In the genomic region with DNA sequence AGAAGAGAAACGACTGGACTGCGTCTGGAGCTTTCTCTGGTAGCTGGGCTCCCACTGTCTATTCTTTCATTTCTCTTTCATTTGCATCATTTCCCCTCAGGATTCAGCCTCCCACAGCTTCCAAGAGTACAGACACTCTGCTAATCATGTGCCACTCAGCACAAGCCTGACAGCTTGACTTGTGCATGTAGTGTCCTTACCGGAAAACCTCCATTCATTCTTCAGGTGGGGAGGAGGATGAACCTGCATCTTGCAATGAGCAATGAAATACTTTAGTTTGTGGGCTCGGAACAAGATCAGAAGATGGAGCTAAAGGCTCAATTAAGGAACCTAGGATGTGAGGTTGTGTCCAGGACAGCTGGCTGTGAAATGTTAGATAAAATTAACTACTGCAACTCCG, we compare ENCODE assay signal across 8 mouse cellular contexts.
DNase-seq lines count a peak whose midpoint lies in the region; ATAC-seq and TF ChIP-seq lines count a peak whose summit lies in the region.

No protein-coding gene starts in this region.

- no peak for TF ChIP-seq POLR2A in thymus, adult 2 months (IDR thresholded peaks at IDR 0.05; ENCODE audit: control insufficient read depth, extremely low read depth, insufficient read depth, low read length, poor library complexity)

- ATAC-seq in megakaryocyte, adult 5-6 weeks (ENCODE audit: poor library complexity, severe bottlenecking): peak; percentile 14

- H3K36me3 ChIP-seq in thymus, adult 2 months (ENCODE audit: control insufficient read depth, insufficient read depth, low read length): no peaks in the 10 kb centered on the region
- H3K36me3 ChIP-seq in hindbrain, embryonic 10.5 days: no peaks in the 10 kb centered on the region

- peak overlapping the region; percentile 72 for H3K4me3 ChIP-seq in gastrocnemius, adult 2 months
- H3K4me3 ChIP-seq in thymus, adult 2 months (ENCODE audit: control insufficient read depth, insufficient read depth, low read length): peak overlapping the region; percentile 46
- peak overlapping the region; percentile 74 for H3K4me3 ChIP-seq in hindbrain, embryonic 10.5 days

- TF ChIP-seq CTCF in gastrocnemius, adult 2 months (IDR thresholded peaks at IDR 0.05): peak; percentile 34; the same call in 1 of the 2 replicates
- TF ChIP-seq CTCF in thymus, adult 2 months (IDR thresholded peaks at IDR 0.05; ENCODE audit: borderline replicate concordance, control insufficient read depth, extremely low read depth, insufficient read depth, low read length, poor library complexity): no peak

- no peaks in the 10 kb centered on the region; the same call in 1 of the 2 replicates for H3K27me3 ChIP-seq in thymus, adult 2 months (ENCODE audit: control insufficient read depth, insufficient read depth, low read length)
- peaks cover 4% of the 10 kb centered on the region; the same call in 1 of the 2 replicates for H3K27me3 ChIP-seq in hindbrain, embryonic 10.5 days (ENCODE audit: insufficient read depth, poor library complexity, severe bottlenecking)

- WGBS in thymus, adult 2 months: 17% methylated on average over 5 of the region's 5 CpGs
- WGBS in hindbrain, embryonic 10.5 days: 9% methylated on average over 5 of the region's 5 CpGs

- no peaks in the 10 kb centered on the region for H3K9me3 ChIP-seq in hindbrain, embryonic 10.5 days

- peaks cover 8% of the 10 kb centered on the region for H3K4me1 ChIP-seq in thymus, adult 2 months (replicated peaks; ENCODE audit: control insufficient read depth, insufficient read depth, low read length)
- peaks cover 23% of the 10 kb centered on the region for H3K4me1 ChIP-seq in hindbrain, embryonic 10.5 days (replicated peaks)

- no peak for DNase-seq in gastrocnemius, adult 2 months
- no peak for DNase-seq in gastrocnemius, adult 8-10 months (ENCODE audit: low spot score in 2 of 2)
- no peak for DNase-seq in thymus, adult 2 months
- no peak for DNase-seq in thymus, postnatal 0 days (ENCODE audit: low spot score)
- DNase-seq in hindbrain, embryonic 10.5 days (ENCODE audit: low spot score): no peak
- DNase-seq in adrenal gland, postnatal 4 days (ENCODE audit: low spot score in 2 of 2): no peak
- DNase-seq in urinary bladder, postnatal 14 days (ENCODE audit: low spot score): no peak

- intact Hi-C loops in gastrocnemius, adult 2 months (cut with DNase I): loop anchor here (10.0 kb wide), 1 partner anchor 83 kb away; no protein-coding TSS in a partner anchor

- H3K27ac ChIP-seq in gastrocnemius, adult 2 months: peak overlapping the region; percentile 68; the same call in 1 of the 2 replicates
- no peak overlapping the region for H3K27ac ChIP-seq in thymus, adult 2 months (ENCODE audit: control insufficient read depth, insufficient read depth, low read length)
- H3K27ac ChIP-seq in hindbrain, embryonic 10.5 days: peak overlapping the region; percentile 79; the same call in 1 of the 2 replicates
